Mouse (Mus musculus): Measurements from ENCODE around the gene Maml2. TPM values are rescaled to one million over a fixed set of nuclear protein-coding genes. Genes with fewer than 3 reads are reported as not detected.

Gene Maml2
- total RNA-seq, 2 experiments from 2014 or later: 6.2 to 7.1 TPM

DNA sequence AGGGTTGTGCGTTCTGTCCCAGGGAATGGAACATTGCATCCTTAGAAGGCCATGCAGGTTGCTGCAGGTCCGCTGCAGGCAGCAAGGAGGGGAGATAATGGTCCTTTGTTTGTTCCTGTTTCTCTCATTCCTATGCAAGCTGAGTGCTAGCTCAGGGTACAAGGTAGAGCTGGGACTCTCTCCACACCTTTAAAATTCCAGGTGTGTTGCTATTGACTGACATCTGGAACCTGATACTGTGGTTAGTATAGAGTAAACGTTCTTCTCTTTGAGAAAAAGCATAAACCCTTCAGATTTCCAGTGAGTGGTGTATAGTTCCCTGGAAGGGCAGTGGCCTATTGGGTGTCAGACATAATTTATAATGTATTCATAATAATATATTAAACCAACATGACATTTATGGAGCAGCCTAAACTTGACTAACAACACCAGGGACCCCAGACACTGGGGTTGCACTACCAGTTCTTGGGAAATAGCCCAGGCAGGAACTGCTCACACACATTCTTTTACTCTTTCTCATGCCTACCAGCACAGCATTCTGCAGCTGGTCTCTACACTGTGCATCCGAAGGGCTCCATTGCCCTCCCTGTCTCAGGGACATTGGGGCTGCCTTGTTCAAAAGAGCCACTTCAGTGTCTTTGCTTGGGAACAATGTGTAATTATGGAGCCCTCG, 254.8 kb downstream of the Maml2 start:
- DNase-seq (ENCODE audit: low spot score in 2 of 2): no peak
- intact Hi-C loops (cut with DNase I): no loop called here

DNA sequence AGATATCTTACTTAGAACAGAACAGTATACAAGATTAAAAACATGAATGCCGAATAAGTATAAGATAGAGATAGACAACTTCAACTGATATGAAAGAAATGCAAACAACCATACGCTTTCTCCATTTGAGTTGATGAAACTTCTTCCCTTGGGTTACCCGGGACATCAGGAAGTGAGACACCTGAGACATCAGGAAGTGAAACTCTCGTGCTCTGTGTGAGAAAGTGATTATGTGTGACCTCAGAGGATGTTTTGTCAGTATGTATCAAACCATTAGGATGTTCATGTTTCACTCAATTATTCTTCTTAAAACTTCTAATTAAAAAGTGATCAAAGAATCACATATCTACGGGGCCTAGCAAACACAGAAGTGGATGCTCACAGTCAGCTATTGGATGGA, 257.0 kb downstream of the Maml2 start:
- intact Hi-C loops (cut with DNase I): no loop called here
- DNase-seq (ENCODE audit: low spot score in 2 of 2): no peak

DNA sequence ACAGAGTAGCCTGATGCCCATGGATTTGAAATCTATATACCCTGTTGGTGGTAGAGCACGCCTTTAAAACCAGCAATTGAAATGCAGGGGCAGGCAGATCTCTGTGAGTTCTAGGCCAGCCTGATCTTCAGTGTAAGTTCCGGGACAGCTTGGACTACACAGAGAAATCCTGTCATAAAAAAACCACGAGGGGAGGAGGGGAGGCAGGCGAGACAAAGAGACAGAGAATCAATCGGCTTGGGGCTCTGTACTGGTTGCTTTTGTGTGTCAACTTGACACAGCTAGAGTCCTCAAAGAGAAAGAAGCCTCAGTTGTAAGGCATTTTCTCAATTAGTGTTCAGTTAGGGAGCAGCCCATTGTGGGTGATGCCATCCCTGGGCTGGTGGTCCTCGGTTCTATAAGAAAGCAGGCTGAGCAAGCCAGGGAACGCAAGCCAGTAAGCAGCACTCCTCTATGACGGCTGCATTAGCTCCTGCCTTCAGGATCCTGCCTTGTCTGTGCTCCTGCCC, 258.3 kb downstream of the Maml2 start:
- no peak for DNase-seq (ENCODE audit: low spot score in 2 of 2)
- intact Hi-C loops (cut with DNase I): no loop called here

DNA sequence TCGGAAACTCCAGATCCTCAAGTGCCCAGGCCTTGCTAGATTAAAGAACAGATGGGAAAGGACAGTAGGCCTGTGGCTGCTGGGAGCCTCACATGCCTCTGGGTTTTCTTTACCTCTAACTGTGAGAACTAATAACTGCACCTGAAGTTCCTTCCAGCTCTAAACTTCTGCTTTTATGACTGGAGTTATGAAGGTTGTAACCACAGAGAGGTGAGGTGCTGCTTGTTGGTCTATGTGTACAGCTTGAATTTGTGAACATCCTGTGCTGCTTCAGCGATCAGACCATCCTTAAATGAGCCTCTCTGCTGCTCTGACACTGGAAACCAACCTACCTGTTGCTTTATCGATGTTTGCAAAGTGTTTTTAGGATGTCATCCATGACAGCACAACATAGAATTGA, 258.9 kb downstream of the Maml2 start:
- intact Hi-C loops (cut with DNase I): no loop called here
- no peak for DNase-seq (ENCODE audit: low spot score in 2 of 2)

DNA sequence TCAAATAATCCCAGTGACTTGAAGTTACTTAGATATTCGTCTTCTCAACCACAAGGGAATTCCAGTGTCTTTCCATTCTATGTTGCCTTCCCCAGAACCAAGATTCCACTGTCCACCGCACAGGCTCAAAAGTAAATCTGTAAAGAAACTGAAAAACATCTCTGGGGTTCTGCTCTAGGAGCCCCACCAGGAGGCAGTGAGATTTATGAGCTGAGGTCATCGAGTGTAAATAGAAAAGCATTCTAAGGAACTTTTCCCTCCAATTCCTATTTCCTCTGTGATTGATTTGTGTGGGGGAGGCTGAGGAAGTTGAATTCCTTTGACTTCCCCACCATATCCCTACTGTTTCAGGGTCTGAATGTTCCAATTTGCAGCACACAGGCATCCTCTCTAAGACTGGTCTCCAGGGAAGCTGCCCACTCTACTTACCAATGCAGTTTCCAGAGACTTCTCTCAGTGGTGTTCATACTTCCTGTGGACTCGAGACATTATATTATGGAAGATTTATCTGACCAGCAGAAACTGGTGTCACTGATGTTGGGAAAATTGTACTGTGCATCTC, 261.1 kb downstream of the Maml2 start:
- intact Hi-C loops (cut with DNase I): no loop called here
- DNase-seq (ENCODE audit: low spot score in 2 of 2): no peak

DNA sequence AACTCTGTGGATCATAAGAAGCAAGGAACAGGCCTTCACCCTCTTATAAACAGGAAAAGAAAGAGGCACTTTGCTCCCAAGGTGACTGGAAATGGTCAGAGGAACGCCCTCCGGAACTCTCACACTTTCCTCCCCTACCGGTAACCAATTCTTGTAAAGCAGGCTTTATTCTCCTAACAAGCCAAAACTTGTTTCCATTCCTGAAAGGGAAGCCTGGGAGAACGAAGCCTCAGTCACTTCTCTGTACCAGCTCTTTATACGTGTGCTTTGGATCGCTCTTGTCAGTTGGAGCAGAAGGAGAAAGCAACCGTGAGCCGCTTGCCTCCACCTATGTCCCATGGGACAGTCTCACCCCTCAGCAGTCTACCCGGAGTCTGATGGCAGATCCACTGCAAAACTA, 262.9 kb downstream of the Maml2 start:
- intact Hi-C loops (cut with DNase I): no loop called here
- DNase-seq (ENCODE audit: low spot score in 2 of 2): no peak

DNA sequence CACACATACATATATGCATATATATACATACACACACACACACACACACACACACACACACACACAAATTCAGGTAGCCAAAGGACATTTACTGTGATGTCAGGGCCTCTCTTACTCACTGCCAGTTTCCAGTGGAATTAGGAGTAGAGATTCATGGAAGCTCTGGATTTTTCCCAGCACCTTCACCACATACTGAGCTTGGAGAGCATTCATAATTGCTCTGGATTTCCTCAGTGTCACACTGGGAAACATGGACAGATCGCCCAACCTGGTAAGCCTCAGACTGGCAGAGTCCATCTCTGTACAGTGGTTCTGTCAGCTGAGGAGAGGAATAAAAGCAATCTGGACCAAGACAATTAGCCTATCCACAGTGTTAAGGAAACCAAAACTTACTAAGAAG, 263.6 kb downstream of the Maml2 start:
- intact Hi-C loops (cut with DNase I): no loop called here

DNA sequence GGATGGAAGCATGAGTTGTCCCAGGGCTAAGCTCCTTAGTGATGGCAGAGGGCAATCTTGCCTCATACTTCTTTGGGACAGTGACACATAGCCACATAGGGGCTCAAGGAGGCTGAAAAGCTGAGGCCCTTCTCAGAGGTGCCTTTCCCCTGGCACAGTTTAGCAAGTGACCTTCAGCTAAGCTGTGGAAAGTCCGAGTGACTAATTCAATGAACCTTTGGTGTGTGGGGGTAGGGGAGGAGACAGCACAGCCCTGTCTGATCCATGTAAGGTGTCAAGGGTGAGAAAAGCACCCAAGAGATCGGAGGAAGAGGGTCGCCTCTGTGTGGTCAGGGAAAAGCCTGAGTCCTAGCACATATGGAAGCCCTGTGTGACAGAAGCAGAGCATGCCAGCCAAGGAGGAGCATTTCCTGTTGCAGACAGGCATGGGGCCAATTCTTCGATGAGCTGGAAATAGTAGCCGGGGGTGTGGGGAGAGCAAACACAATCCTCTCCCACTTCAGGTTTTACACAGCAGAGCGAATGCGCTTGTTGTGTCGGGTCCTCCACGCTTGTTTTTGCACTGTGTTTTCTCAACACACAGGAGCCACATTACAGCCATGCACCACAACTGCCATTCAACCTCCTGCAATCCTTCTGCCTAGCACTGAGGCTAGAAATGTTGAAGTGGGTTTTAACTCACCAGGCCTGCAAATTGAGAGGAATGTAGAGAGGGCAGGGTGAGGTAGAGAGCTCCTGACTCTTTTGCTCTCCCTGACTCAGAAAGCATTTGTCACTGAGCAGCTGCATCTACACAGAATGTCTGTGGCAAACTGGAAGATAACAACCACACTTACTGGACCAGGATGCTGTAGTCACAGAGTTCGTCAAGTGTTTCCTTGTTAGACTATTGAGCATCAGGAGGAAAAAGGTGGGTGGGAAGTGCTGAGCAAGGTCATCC, 266.0 kb downstream of the Maml2 start:
- intact Hi-C loops (cut with DNase I): no loop called here
- DNase-seq (ENCODE audit: low spot score in 2 of 2): peak; percentile 35 to 40

More for the DNA sequence above, 263.6 kb downstream of the Maml2 start:
- DNase-seq (ENCODE audit: low spot score in 2 of 2): no peak

DNA sequence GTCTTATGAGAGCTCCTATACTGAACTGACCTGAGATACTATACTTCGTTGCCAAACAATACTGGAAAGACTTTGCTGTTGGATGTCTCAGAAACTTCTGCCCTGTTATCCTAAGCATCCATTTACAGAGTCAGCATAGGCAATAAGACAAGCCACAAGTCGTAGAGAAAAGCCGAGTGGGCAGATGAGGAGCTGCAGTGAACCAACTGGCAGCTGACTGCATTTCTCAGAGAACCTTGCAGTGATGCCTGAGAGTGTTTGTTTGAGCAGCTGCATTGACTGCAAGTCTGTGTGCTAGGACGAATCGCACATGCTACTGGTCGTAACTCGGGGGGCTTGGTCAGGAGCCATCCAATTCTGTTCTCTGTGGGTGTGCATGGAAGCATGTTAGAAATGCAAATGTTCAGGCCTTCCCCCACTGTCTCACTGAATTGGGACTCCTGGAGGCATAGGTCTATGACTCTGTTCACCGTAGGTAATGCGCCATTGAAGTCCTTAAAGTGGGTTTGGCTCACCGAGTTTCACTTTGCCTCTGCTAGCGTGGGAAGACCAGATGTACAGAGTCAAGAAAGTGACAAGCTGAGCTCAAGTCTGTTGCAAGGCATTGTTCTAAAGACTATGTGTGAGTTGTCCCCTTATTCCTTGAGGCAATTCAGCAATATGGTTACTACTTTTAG, 267.7 kb downstream of the Maml2 start:
- intact Hi-C loops (cut with DNase I): no loop called here

DNA sequence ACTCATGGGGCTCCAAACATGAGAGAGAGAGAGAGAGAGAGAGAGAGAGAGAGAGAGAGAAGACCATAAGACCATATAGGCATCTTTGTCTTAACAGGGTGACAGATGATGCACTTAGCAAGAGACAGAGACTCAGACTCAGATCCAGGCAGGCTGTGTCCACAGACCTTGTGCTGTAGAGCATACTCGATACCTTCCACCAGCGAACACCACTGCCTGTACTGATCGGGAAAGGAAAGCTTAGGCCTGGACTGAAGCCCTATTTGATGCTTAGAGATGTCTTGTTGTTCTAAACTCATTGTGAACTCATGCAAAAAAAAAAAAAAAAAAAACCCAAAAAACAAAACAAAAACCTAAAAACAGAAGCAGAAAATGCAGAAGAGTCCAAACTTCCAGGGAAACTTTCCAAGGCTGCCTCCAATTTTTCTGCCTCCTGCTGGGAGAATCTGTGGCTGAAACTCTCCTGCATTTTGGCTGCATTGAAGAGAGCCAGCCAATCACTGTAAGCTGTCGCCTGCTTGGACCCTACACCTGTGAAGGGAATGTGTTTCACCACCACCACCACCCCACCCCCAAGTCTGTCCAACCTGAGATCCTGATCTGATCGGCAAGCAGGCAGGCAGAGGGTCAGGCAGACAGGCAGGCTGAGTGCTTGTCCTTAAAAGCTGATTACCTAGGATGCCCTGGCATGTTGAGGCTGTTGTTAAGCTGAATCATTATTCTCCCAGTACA, 268.6 kb downstream of the Maml2 start:
- DNase-seq (ENCODE audit: low spot score in 2 of 2): no peak

More for the DNA sequence above, 267.7 kb downstream of the Maml2 start:
- no peak for DNase-seq (ENCODE audit: low spot score in 2 of 2)

DNA sequence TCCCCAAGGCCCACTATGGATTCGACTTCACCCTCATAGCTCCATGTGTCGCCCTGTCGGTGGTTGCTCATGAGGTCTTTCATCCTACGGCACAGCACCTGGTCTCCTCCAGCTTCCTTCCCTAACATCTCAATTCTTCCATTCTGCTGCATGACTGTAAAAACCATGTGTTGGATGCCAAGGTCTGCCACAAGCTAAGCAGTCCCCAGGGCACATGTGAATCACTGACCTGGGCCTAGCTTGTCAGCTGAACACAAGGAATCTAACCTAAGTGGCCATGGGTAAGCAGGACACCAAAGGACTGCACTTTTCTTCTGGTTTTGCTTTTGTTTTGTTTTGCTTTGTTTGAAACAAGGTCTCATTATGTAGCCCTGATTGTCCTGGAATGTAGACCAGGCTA, 271.3 kb downstream of the Maml2 start:
- intact Hi-C loops (cut with DNase I): no loop called here
- no peak for DNase-seq (ENCODE audit: low spot score in 2 of 2)

More for the DNA sequence above, 268.6 kb downstream of the Maml2 start:
- intact Hi-C loops (cut with DNase I): no loop called here

DNA sequence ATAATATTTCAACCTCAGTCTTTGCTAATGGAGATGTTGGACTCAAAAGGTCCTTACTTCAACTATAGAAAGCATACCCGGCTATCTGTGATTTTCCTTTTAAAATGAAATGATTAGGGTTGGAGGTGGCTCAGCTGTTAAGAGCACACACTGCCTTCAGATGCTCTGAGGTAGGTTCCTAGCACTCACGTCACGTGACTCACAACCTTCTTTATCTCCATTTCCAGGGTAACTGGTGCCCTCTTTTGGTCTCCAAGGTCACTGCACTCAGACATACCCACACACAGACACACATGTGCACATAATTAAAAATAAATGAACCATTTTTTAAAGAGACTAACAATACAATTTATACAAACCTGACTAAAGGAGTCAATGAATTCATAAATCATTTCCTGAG, 275.1 kb downstream of the Maml2 start:
- DNase-seq (ENCODE audit: low spot score in 2 of 2): no peak
- intact Hi-C loops (cut with DNase I): no loop called here

DNA sequence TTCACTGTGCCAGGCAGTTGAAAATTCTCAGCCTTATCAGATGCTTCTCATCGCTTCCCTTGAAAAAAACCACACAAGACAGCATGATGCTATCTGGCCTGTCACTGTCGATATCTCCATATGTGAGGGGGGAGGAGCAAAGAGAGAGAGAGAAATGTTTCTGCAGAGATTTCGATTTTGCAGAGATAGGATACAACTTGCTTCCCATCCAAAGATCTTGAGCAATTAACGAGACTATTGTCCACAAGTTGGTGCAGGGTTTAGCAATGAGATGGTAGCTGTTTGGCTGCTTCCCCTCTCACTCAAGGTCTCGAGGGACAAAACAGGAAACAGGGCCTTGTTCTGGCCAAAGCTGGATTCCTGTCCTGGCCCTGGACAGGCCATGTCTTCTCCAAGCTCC, 276.3 kb downstream of the Maml2 start:
- intact Hi-C loops (cut with DNase I): no loop called here
- no peak for DNase-seq (ENCODE audit: low spot score in 2 of 2)

DNA sequence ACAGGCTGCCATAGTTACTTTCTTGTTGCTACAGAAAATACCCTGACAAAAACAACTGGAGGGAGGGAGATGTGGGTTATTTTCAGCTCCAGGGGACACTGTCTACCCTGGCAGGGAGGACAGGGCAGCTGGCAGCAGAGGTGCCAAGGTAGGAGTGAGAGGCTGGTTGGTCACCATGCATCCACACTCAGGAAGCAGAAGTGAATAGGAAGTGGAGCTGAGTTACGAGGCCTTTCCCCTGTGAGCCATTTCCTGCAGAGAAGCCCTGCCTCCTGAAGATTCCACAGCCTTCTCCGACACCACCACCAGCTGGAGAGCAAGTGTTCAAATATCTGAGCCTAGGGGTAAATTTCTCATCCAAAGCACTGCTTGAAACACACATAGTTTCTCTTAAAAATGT, 277.2 kb downstream of the Maml2 start:
- DNase-seq (ENCODE audit: low spot score in 2 of 2): no peak
- intact Hi-C loops (cut with DNase I): no loop called here

DNA sequence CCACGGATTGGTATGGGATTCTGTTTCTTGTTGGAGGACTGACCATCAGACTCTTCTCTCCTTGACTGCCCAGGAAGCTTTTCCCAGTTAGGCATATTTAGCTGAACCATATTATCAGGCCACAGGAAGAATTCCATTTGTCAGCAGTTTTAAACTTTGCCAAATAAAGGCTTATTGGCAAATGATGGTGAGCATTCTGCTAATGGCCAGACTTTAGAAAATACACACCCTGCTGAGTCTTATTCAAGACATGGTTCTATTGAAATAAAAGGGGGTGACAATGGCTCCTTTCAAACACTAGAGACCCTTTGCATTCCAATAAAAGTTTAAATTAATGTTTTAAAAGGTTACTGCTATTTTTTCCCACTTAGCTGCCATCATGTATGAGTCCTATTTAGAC, 279.4 kb downstream of the Maml2 start:
- intact Hi-C loops (cut with DNase I): no loop called here
- no peak for DNase-seq (ENCODE audit: low spot score in 2 of 2)

DNA sequence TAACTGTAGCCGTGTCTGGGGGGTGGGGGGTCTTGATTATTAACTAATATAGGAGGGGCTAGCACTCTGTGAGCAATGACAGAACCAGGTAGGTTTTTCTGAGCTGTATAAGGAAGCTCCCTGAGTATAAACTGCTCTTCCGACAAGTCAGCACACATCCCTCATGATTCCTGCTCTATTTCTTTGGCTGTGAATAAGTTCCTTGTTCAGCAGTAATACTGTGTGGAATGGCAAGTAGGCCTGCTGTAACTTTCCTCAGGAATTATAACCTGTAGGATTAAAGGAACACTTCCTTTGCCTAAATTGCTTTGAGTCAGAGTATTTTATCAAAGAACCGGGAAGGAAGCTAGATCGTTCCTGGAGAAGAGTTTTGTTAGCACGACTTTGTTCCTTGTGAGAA, 283.4 kb downstream of the Maml2 start:
- intact Hi-C loops (cut with DNase I): no loop called here
- DNase-seq (ENCODE audit: low spot score in 2 of 2): no peak

DNA sequence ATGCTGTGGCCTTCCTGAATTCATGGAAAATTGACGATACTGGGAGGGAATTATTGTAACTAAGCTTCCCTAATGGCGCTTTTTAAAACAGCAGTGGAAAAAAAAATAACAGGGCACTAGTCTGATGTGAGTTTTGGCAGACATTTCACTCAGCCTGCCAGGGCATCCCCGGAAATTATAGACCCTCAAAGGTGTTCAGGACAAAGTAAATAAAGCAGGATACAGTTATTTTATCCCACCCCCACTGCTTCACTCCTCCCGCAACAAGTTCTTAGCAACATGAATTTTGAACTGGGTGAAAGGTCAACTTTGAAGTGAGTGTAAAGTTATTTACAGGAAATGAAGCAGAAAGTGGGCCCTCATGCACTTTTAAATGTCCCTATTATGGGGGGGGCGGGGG, 286.2 kb downstream of the Maml2 start:
- intact Hi-C loops (cut with DNase I): no loop called here
- DNase-seq (ENCODE audit: low spot score in 2 of 2): no peak

DNA sequence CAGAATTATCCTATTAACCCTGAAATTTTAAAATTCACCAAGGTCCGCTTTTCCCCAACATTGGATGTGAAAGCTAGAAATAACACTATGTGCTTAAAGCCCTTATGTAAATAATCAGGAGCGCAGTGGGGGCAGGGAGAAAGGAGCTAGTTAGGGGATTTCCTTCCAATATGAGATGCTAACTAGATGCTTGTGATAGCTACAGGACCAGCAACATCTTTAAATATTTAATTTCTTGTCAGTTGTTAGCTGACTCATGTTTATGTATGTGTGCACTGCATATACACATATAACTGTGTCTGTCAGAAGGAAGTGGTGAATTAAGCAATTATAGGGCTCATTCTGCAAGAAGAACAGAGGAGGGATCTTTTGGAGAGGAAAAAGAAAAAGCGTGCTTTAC, 286.7 kb downstream of the Maml2 start:
- DNase-seq (ENCODE audit: low spot score in 2 of 2): no peak
- intact Hi-C loops (cut with DNase I): no loop called here

All from left cerebral cortex, postnatal 36 days (tissue).